Mouse (Mus musculus): ENCODE measurements at regions not wholly inside any gene's neighbourhood (a gene's known extent, or its start where the extent isn't known, plus 50 kb on each side); places are given as distances from the start of the nearest gene placed in this dataset.

DNA sequence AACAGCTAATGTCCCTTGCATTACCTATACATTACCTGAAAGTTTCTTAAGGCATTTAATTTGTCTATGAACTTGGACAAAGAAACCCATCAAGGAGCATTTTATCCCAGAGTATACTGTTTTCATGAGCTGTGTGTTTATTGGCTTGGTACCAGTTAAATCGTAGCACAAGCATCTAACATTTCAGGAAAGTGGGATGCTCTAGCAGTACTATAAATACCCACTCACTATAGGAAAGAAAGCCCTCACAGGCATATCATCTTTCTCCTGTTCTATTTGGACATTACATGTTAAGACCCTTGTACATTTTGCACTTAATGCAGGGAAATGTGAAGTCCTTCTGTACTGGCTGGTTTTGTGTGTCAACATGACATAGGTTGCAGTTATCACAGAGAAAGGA, 163.9 kb downstream of the Ptprc start:
- no peak for DNase-seq (ENCODE audit: extremely low read depth, low read depth)

DNA sequence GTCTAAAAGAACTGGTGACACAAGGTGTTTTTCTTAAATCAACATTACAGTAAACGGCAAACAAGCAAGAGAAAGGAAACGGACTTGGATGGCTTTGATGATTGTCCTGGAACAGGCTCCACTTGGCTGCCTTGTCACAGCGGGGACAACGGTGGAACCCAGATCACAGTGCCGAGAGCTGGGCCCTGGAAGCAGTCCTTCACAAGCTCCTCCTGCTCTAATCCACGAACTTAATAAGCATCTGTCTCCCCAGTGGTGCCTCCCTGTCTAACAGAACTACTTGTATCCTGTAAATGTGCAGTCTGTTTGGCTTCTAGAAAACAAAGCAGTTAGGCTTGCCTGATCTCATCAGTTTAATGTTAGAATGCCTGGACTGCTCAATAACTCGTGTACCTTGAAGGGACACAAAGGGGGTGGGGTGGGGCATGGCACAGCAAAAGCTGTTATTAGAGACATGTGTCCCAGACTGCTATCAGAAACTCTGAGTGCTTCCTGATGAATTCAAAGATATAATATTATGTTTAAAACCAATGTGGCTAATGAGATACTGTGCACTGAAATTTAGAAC, 164.5 kb downstream of the Ptprc start:
- DNase-seq (ENCODE audit: extremely low read depth, low read depth) = no peak

DNA sequence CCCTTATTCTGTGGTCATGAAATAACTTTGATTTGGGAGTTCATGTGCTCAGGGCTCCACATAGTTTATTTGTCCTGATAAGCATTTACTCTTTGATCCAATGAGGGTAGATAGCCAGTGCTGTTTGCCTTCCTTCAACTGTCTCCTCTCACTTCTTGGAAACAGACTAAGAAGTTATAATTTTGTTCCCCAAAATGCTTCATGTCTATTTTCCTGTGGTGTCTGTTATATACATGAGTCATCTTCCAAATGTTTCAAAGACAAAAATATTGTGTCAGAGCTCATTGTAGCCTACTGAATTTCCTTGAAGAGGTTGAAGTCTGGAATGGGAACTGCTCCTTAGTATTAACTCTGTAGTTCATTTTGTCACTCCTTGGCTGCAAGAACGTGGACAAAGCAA, 168.7 kb downstream of the Ptprc start:
- no peak for DNase-seq (ENCODE audit: extremely low read depth, low read depth)

DNA sequence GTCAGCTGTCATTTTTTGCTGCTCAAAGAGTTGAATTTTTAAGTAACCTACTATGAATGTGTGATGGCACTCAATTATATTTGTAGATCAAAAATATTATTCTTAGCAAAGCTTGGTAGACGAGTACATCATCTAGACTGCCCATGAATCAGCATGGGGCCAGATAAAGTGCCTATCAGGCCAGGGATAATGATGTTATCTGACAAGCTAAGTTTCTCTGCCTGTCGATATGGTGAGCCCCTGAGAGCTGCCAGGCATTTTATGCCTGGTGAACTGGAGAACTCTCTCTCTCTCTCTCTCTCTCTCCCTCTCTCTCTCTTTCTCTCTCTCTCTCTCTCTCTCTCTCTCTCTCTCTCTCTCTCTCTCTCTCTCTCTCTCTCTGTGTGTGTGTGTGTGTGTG, 171.2 kb downstream of the Ptprc start:
- no peak for DNase-seq (ENCODE audit: extremely low read depth, low read depth)

DNA sequence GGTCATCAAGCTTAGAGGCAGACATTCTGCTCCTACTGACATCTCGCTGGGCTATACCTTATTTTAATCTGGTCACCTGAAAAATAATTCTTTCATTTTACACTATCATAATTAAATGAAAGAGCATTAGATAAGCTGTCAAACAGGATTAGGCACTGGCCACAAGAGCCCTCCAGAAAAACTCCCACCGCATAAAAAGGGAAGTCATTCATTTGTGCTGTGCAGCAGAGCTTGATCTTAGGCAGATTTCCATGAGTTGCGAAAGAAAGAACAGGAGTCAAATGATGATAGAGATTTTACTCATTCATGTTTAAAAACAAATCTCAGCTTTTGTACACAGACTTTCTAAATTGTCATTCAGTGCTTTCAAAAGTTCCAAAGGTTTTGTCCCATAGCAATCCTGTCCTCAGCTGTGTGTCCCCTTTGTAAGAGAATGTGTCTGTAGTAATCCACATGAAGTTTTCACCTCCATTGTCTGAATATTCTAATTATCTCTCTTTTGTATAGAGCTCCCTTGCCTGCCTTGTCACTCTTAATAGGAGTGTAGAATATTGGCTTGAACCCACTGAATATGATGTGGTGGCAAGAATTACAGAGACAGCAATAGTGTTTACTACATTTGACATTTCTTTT, 176.1 kb downstream of the Ptprc start:
- no peak for DNase-seq (ENCODE audit: extremely low read depth, low read depth)

DNA sequence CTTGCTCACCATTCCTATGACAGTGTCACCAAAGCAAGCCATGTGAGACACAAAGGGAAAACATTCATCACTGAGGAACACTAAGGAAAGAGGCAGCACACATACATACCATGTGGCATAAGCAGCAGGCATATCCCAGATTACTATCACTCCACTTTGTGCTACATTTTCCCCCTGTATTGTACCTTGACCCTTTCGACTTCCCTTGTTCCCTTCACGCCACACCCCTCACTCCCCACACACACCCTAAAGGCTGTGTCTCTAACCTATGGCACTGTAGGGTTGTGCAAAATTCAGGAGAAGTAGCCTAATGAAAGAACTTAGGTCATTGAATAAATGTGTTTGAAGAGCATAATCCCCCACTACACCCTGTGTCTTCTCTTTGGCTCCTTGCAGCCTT, 179.5 kb downstream of the Ptprc start:
- DNase-seq (ENCODE audit: extremely low read depth, low read depth) = no peak

DNA sequence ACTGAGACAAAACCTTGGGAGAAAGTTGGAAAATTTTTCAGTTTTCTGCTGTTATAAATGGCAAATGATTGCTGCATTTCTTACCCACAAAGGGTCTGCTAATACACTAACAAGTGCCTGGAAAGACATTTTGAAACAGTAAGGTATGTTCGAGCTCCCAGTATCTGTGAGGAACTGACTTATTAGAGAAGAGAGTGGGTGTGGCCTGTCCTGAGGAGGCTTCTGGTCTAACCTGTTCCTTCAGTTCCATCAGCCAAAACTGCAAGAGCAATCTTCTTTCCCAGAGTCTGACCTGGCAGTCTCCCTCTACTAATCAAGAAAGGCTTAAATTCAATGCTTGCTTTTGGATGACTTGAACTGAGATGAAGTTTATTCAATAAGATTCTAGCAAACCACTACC, 183.6 kb downstream of the Ptprc start:
- no peak for DNase-seq (ENCODE audit: extremely low read depth, low read depth)

DNA sequence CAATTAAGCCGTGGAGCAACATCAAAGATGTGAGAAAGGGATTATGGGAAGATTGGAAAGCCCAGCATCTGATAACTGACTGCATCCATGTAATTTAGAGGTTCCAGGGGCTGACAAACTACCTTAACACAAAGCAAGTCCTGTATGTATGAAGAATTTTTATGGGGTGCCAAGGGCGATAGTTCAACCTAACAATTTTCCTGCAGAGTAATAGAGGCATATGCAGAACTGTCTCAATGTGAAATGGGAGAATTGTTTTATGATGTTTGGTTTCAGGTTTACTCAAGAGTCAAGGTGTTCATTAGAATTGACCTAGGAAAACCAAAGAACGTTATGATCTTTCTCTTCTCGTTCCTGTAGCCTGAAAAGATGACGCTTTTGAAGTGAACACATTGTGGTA, 184.1 kb downstream of the Ptprc start:
- DNase-seq (ENCODE audit: extremely low read depth, low read depth) = no peak

DNA sequence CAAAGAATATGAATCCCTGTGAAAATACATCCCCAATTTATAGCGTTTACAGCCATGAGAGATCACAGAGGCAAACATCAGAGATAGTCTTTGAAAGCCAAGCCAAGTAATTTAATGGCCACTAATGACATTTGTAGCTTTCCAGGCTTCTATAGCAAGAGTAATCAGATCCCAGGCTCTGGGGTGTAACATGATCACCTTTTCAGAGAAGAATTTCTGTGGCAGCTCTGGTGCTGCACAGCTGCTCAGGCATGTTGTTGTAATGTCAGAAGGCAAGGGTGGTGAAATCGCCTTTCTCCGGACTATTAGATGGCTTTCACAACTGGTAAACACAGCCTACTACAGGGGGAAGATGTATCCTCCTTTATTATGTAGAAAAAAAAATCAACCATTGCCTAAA, 202.1 kb downstream of the Ptprc start:
- DNase-seq (ENCODE audit: extremely low read depth, low read depth) = no peak

DNA sequence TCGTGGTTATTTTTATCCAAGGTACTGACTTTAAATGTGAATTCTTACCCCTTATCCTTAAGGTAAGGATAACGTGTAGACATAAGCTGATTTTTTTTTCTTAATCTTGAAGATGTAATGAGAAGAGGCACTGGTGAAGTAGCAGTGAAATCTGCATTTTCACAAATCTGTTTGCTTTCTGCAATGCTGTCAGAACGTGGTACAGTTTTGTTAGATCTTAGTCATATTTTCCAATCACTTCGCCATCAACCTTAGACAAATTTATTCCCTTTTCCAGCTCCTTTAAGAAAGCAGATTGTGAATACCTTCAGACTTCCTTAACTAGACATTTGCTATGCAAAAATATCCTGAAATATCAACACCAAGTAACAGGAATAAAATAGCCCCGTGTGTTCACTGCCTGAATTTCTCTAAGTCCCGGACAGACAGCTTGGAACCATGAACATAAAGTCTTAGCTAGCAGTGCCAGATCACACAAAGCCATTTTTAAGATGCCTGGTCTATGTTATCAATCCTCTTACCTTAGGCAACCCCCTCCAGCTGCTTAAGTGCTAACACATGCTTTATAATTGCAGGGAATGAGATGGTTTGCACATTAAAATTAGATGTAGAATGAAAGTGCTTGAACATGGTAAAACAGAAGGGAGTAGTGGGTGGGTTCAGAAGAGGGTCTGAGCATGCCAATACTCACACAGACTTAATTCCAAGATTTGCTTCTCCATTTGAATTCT, 202.7 kb downstream of the Ptprc start:
- DNase-seq (ENCODE audit: extremely low read depth, low read depth) = no peak

DNA sequence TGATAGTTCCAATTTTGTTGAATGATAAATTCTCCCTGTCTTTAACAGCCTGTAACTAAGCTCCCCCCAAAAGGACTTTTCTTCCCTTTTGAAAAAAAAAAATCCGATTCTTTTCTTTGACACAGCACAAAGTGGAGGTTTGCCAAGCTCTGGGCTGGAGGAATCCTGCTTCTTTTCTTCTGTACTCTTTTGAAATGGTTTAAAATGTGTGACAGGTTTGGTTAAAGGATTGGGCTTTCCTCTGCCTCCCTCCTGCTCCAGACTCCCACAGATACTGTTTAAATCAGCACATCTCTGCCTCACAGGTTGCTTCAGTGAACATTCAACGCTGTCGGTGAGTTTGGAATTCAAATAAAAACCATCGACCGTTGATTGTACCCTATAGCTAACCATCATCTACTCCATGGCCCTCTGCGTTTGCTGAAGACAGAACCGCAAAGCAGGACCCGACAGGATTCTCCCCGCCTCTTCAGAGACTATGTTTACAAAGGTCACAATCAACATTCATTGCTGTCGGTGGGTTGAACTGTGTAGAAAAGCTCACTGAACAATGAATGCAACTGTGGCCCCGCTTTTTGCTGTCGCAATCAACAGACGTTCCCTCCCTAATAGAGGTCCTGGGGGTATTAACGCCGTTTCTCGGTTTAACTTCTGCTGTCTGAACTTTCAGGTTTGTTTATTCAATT, 209.2 kb downstream of the Ptprc start:
- DNase-seq (ENCODE audit: extremely low read depth, low read depth) = no peak

DNA sequence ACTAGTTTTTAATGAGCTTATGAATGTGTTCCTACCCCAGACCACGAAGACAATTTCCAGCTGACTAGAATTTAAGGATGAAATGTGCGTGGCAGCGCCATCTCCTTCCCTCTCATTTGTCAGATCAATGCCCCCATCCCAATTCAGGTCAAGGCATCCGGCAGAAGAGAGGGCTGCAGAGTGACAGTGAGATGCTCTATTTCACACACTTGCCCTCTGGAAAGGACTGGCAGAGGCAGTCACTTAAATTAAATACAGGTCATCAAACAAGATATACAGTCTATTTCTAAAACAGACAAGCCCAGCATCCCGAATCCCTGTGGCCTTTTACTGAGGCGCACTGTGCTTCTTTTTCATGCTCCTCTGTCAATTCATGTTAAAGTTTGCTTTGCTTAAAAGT, 211.9 kb downstream of the Ptprc start:
- DNase-seq (ENCODE audit: extremely low read depth, low read depth) = no peak

DNA sequence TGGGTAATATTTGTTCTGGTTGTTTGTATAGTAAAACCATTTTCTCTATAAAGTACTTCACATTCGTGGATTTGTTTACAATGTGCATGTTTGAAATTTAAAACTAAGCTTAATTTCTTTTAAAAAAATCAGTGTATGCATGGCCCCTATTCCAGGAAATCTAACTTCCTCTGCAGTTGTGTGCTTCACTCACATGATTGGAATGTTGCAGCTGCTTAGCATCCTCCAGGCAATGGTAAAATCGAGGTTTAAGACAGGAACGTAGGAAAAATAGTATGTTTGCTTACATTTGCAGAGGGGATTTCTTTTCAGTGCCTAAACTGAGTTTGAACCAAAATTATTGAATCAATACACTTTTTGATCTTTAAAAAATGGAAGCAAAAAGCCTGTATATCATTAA, 217.5 kb downstream of the Ptprc start:
- no peak for DNase-seq (ENCODE audit: extremely low read depth, low read depth)

DNA sequence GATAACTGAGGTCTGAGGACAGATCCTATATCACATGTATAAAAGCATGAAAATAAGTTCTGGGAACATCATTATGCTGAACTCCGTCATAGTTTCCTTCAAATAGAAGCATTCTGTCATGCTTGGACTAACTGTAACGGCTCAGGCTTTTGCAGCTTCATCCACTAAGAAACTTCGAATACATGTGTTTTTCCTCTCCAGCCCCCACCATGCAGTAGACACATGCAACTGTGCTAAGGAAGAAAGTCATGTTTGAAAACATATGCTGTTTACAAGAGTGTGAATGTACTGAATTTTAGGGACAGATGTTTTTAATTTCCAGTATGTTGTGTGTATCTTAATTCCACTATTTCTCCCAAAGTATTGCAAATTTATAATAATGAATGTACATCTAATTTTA, 219.5 kb downstream of the Ptprc start:
- no peak for DNase-seq (ENCODE audit: extremely low read depth, low read depth)

DNA sequence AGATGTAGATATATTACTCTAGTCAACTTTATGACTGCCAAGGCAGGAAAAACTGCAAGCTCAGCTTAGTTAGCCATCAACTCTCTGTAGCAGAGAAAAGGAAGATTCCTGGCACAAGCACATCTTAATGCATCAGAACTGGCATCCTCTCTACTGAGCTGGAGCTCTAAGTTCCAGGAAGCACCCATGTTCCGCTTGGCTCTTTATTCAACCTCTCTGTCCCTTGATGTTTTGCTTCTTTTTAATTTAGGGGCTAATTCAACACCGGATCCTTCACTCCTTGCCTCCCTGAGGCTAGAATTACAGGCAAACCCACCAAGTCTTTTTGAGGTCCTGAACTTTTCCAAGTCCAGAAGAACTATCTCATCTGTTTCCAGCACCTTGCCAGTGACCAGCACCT, 220.4 kb downstream of the Ptprc start:
- DNase-seq (ENCODE audit: extremely low read depth, low read depth) = no peak

DNA sequence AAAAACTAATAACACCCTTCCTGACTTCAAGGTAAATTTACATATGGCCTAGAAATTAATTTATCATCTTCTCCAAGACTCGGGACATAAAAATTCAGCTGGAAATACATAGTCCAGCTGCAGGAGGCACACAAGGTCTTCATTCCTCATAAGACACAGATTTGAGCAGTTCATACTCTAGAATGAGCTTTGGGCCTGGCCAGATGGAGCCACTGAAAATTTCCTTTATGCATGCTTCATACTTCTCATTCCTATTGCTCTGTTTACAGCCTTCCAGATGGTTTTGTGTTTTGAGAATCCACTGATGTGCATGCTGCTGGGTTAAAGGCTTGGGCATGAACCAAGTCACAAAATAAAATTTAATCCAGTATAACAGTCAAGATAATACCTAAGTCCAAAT, 222.1 kb downstream of the Ptprc start:
- DNase-seq (ENCODE audit: extremely low read depth, low read depth) = no peak

DNA sequence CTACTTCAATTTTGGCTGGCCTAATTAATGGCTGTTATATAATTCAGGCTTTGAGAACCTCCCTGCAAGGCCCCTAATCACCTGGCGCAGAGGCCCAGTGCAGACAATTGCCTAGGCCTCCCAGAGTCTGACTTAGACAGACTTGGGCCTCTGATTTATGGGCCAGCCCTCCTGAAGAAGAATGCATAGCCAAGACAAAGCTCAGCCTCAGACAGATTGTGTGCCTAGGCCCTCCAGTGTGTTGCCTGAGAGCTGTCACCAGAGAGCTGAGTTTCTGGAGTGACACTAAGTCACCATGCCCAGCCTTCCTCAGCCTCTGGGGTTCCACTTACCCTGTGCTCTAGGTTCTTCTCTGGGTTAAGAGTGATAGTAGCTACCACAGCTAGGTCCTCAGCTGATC, 222.7 kb downstream of the Ptprc start:
- no peak for DNase-seq (ENCODE audit: extremely low read depth, low read depth)

DNA sequence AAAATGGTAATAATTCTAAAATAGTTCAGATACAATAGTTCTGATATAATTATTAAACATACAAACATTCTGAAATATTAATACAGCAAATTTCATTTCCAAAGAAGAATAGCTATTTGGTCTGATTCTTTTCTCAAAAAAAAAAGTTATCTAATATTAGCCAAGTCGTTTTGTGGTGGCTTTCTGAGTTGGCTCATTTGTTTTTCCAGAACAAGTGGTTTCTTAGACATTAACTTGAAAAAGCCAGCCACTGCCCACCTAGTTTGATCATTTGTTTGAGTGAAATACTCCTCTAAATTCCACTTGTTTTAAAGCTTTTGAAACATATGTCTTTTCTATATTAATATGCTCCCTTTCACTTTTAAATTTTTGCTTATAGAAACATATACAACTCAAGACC, 227.6 kb downstream of the Ptprc start:
- DNase-seq (ENCODE audit: extremely low read depth, low read depth) = no peak

DNA sequence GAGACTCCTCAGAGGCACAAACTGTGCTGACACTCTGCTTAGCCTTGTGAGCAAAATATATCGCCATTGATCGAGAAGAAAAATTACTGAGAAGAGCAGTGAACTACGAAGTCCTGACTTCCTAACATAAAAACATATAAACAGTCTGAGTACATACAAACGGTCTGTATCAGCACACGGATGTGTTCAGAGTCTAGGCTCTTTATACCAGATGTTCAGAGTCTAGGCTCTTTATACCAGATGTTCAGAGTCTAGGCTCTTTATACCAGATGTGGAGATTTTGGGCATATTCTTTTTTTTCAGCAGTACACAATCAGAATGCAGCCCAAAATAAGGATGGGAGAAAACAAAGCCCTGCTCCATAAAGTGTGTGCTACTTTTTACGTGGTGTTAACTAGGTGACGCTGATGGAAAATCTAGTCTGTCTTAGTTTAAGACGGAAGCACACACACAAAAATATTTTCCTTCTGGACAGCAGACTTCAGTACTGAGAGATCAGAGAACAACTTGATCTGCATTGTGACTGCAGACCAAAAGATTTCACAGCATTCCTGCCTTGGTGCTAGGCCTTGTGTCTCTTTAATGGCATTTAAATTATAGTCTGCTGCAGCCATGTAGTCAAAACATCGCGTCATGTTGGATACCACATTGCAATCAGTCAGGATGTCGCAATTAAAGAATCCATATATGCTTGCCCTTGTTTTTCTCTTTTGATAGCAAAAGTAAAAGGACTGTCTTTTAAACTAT, 233.6 kb downstream of the Ptprc start:
- DNase-seq (ENCODE audit: extremely low read depth, low read depth) = no peak

DNA sequence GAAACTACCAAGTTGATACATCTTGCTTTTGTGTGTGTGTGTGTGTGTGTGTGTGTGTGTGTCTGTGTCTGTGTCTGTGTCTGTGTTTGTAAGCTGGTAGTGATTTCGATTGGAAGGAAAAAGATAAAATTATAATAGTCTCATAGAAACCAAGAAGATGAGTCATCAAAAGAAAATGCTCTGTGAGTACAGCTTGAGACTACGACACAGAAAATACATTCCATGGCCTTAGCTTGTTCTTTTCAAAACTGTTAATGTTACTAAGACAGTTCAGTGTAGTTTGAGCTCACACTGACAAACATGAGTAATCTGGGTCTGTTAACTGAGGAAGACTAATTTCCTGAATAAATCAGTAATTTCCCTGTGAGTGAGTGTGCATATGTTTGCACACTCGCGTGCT, 239.8 kb downstream of the Ptprc start:
- no peak for DNase-seq (ENCODE audit: extremely low read depth, low read depth)

DNA sequence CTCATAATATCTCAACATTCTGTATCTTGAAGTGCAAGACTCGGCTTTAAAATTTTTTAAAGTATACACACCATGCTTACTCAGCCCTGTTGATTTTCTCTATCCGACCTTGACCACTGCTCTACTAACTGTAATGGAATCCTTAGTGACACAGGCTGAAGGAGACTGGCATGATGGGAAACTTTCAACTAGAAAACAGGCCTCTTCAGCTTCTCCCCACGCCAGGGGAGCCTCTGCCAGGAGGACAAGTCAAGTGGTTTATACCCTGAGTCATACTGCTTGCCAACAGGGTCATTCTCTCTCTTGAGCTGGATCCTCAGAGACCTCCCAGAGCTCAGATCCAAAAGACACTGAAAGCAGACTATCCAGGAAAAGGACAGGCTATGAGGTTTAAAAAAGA, 245.7 kb downstream of the Ptprc start:
- DNase-seq (ENCODE audit: extremely low read depth, low read depth) = no peak

DNA sequence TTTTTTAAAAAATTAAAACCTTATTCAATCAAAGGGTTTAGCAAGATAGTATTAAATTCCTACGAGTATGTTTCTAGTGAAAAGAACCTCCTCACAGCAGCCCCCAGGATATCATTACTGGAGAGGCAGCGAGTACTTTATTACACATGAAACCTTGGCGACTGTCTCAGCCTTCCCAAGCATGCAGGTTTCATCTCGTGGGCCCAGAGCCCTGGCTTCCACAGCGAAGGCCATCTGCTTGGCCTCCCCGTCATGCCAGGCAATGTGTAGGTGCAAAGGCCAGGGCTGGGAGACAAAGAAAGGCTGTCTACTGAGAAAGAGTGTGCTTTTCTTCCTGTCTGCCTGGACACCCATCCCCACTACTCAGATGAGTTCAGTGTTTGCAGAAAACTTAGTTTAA, 247.0 kb downstream of the Ptprc start:
- no peak for DNase-seq (ENCODE audit: extremely low read depth, low read depth)

All from MEL-GATA-1-ER (cell line).